Mouse (Mus musculus): Measurements from ENCODE around the gene Slc41a3.

GRCm38 (mm10) chr6:90604533-90605297, at the start of gene Slc41a3:
- no peak for TF ChIP-seq GATA1 (IDR thresholded peaks at IDR 0.05; ENCODE audit: low read length)
- no peak for TF ChIP-seq TAL1 (IDR thresholded peaks at IDR 0.05; ENCODE audit: low read length)

Measured in erythroblast, embryonic 14.5 days (primary cell).